Mouse (Mus musculus): ENCODE data around the gene Spp1. TPM values are rescaled to one million over a fixed set of nuclear protein-coding genes. Genes with fewer than 3 reads are reported as not detected.
"Not testable (repeated sequence)": the region's sequence is repeated elsewhere in the genome, so short reads cannot be mapped to it uniquely, and the experiment has no call there.

Gene Spp1
- polyA plus RNA-seq, 1 experiment = 0.89 TPM

GRCm38 (mm10) chr5:104425949-104426348 lies 9.0 kb upstream of the Spp1 start:
- Histone ChIP-seq H3K36me3 (ENCODE audit: control insufficient read depth, insufficient read depth, low read length) (no peaks in the 10 kb centered on the region), H3K4me3 (ENCODE audit: control insufficient read depth, low read depth, low read length) (no peak overlapping the region), H3K27ac (ENCODE audit: control insufficient read depth, insufficient read depth, low read depth, low read length) (no peak overlapping the region), H3K27me3 (ENCODE audit: control insufficient read depth, insufficient read depth, low read length) (no peaks in the 10 kb centered on the region), H3K4me1 (ENCODE audit: control insufficient read depth, insufficient read depth, low read length) (peaks cover 2% of the 10 kb centered on the region; the same call in 1 of the 2 replicates)
- TF ChIP-seq CTCF (IDR thresholded peaks at IDR 0.05; ENCODE audit: control insufficient read depth, insufficient read depth, insufficient replicate concordance, low read depth, low read length) (no peak), POLR2A (IDR thresholded peaks at IDR 0.05; ENCODE audit: control insufficient read depth, low read depth, low read length) (no peak)

DNA sequence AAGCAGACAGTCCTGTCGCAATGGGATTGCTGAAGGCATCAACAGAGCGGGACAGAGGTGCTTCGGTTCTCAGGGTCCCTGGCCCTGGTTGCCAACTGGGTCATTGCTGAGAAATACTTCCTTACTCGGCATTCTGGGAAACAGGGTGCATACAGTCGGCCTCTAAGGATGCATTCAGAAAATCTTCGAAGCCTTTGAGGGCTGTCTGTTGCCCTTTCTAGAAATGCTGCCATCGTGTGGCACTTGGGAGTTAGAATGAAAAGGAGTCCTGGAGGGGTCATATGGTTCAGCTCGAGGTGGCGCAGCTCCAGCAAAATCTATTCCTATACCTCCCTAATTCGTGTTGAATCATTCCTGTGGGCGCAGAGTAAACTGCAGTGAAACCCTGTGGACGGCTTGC lies 2.0 kb upstream of the Spp1 start:
- TF ChIP-seq CTCF (IDR thresholded peaks at IDR 0.05; ENCODE audit: control insufficient read depth, insufficient read depth, insufficient replicate concordance, low read depth, low read length) (no peak), POLR2A (IDR thresholded peaks at IDR 0.05; ENCODE audit: control insufficient read depth, low read depth, low read length) (no peak)
- no peaks in the 10 kb centered on the region for H3K36me3 ChIP-seq (ENCODE audit: control insufficient read depth, insufficient read depth, low read length)
- H3K27me3 ChIP-seq (ENCODE audit: control insufficient read depth, insufficient read depth, low read length) = no peaks in the 10 kb centered on the region
- H3K27ac ChIP-seq (ENCODE audit: control insufficient read depth, insufficient read depth, low read depth, low read length) = no peak overlapping the region
- H3K4me1 ChIP-seq (ENCODE audit: control insufficient read depth, insufficient read depth, low read length) = no peaks in the 10 kb centered on the region; the same call in 1 of the 2 replicates
- no peak overlapping the region for H3K4me3 ChIP-seq (ENCODE audit: control insufficient read depth, low read depth, low read length)

DNA sequence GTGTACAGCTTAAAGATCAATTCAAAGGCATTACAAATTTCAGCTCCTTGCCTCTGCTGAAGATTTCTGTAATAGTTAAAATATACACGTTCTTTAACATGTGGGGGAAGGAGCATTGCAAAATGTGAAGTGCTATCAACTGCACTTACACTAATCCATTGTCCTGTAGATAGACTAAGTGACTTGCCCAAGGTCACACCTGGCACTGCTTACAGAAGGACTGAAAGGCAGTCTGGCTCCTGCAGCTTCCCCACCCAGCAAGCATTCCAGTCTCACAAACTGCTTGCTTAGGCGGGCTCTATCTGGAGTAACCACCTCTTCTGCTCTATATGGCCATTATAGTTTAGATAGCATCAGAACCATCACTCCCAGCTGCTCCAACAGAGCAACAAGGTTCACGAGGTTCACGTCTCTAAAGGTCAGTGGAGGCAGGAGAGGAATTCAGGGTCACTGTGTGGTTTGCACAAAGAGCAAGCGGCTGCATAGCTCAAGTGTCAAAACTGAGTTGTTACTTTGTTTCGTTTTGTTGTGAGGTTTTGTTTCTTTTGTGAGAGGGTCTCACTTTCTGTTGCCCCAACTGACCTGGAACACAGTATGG lies 851 bp upstream of the Spp1 start:
- H3K36me3 ChIP-seq (ENCODE audit: control insufficient read depth, insufficient read depth, low read length) = no peaks in the 10 kb centered on the region
- no peaks in the 10 kb centered on the region for H3K27me3 ChIP-seq (ENCODE audit: control insufficient read depth, insufficient read depth, low read length)
- no peak overlapping the region for H3K4me3 ChIP-seq (ENCODE audit: control insufficient read depth, low read depth, low read length)
- no peak overlapping the region for H3K27ac ChIP-seq (ENCODE audit: control insufficient read depth, insufficient read depth, low read depth, low read length)
- H3K4me1 ChIP-seq (ENCODE audit: control insufficient read depth, insufficient read depth, low read length) = no peaks in the 10 kb centered on the region; the same call in 1 of the 2 replicates
- TF ChIP-seq POLR2A (IDR thresholded peaks at IDR 0.05; ENCODE audit: control insufficient read depth, low read depth, low read length) (no peak), CTCF (IDR thresholded peaks at IDR 0.05; ENCODE audit: control insufficient read depth, insufficient read depth, insufficient replicate concordance, low read depth, low read length) (no peak)

- no peak overlapping the region for H3K4me3 ChIP-seq (ENCODE audit: control insufficient read depth, low read depth, low read length)
- no peak overlapping the region for H3K27ac ChIP-seq (ENCODE audit: control insufficient read depth, insufficient read depth, low read depth, low read length)
- no peak for TF ChIP-seq POLR2A (IDR thresholded peaks at IDR 0.05; ENCODE audit: control insufficient read depth, low read depth, low read length)
- no peak for TF ChIP-seq CTCF (IDR thresholded peaks at IDR 0.05; ENCODE audit: control insufficient read depth, insufficient read depth, insufficient replicate concordance, low read depth, low read length)
- no peaks in the 10 kb centered on the region; the same call in 1 of the 2 replicates for H3K4me1 ChIP-seq (ENCODE audit: control insufficient read depth, insufficient read depth, low read length)
- H3K36me3 ChIP-seq (ENCODE audit: control insufficient read depth, insufficient read depth, low read length) = no peaks in the 10 kb centered on the region
- no peaks in the 10 kb centered on the region for H3K27me3 ChIP-seq (ENCODE audit: control insufficient read depth, insufficient read depth, low read length)
These were observed 1.6 kb downstream of the Spp1 start for GRCm38 (mm10) chr5:104436406-104437076.

DNA sequence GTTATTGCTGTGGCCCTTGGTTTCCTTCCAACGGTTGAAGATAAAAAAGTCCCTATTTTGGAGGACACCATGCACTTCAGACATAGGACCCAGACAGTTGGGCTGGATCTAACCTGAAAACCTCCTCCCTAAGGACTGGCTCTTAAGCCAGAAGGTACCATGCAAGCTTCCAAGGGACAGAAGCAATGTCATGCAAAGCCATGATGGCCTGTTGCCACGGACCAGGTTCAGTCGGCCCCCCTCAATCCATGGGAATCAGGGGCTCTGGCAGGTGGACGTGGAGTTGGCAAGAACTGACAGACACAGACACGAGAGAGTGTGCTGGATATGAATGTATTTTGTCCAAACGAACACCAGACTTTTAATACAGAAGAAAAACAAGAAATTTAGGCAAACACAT lies 7.5 kb downstream of the Spp1 start:
- TF ChIP-seq POLR2A (IDR thresholded peaks at IDR 0.05; ENCODE audit: control insufficient read depth, low read depth, low read length) (no peak), CTCF (IDR thresholded peaks at IDR 0.05; ENCODE audit: control insufficient read depth, insufficient read depth, insufficient replicate concordance, low read depth, low read length) (no peak)
- Histone ChIP-seq H3K27me3 (ENCODE audit: control insufficient read depth, insufficient read depth, low read length) (no peaks in the 10 kb centered on the region), H3K27ac (ENCODE audit: control insufficient read depth, insufficient read depth, low read depth, low read length) (no peak overlapping the region), H3K4me3 (ENCODE audit: control insufficient read depth, low read depth, low read length) (no peak overlapping the region), H3K4me1 (ENCODE audit: control insufficient read depth, insufficient read depth, low read length) (no peaks in the 10 kb centered on the region), H3K36me3 (ENCODE audit: control insufficient read depth, insufficient read depth, low read length) (no peaks in the 10 kb centered on the region)

DNA sequence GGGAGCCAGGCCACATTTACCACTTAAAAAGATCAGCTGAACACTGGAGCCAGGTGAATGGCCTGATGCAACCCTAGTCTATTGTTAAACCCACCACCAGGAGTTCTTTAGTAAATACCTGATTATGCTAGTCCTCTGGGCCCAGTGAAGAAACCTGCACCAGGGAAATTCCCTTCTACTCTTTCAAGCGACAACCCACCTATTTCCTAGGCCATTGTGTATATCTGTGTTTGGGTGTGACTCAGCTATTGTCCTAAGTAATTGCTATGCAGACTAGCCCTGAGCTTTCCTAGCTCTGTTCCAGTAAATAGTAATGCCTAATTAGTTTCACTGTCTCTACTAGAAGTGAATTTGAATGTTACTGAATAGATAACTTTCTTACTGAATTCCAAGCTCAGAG lies 7.9 kb downstream of the Spp1 start:
- Histone ChIP-seq H3K27ac (ENCODE audit: control insufficient read depth, insufficient read depth, low read depth, low read length) (no peak overlapping the region), H3K27me3 (ENCODE audit: control insufficient read depth, insufficient read depth, low read length) (no peaks in the 10 kb centered on the region), H3K36me3 (ENCODE audit: control insufficient read depth, insufficient read depth, low read length) (no peaks in the 10 kb centered on the region), H3K4me3 (ENCODE audit: control insufficient read depth, low read depth, low read length) (no peak overlapping the region), H3K4me1 (ENCODE audit: control insufficient read depth, insufficient read depth, low read length) (no peaks in the 10 kb centered on the region)
- TF ChIP-seq POLR2A (IDR thresholded peaks at IDR 0.05; ENCODE audit: control insufficient read depth, low read depth, low read length) = no peak
- TF ChIP-seq CTCF (IDR thresholded peaks at IDR 0.05; ENCODE audit: control insufficient read depth, insufficient read depth, insufficient replicate concordance, low read depth, low read length) = no peak

DNA sequence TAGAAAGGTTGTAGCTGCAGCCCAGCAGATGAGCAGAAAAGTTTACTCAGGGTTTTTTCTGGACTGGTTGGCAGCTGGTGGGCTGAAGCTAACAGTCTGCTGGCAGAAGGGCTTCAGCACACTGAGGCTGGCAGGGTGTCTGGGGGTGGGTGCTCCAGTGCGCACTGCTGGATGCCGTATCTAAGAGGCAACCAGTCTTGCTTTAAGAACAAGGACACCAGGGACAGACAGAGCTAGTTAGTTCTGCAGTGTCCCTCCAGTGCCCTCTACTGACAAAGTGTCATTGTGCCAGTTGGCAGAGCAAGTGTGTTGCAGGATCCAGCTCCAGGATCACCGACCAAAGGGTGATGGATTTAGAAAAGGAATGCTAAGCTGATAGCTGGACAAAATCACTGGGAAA lies 11.2 kb downstream of the Spp1 start:
- TF ChIP-seq POLR2A (IDR thresholded peaks at IDR 0.05; ENCODE audit: control insufficient read depth, low read depth, low read length) (no peak), CTCF (IDR thresholded peaks at IDR 0.05; ENCODE audit: control insufficient read depth, insufficient read depth, insufficient replicate concordance, low read depth, low read length) (peak; percentile 57; the same call in 1 of the 2 replicates)
- Histone ChIP-seq H3K27ac (ENCODE audit: control insufficient read depth, insufficient read depth, low read depth, low read length) (no peak overlapping the region), H3K27me3 (ENCODE audit: control insufficient read depth, insufficient read depth, low read length) (no peaks in the 10 kb centered on the region), H3K4me3 (ENCODE audit: control insufficient read depth, low read depth, low read length) (no peak overlapping the region), H3K36me3 (ENCODE audit: control insufficient read depth, insufficient read depth, low read length) (no peaks in the 10 kb centered on the region), H3K4me1 (ENCODE audit: control insufficient read depth, insufficient read depth, low read length) (no peaks in the 10 kb centered on the region)

- H3K27me3 ChIP-seq (ENCODE audit: control insufficient read depth, insufficient read depth, low read length); H3K4me1 ChIP-seq (ENCODE audit: control insufficient read depth, insufficient read depth, low read length); H3K36me3 ChIP-seq (ENCODE audit: control insufficient read depth, insufficient read depth, low read length); H3K27ac ChIP-seq (ENCODE audit: control insufficient read depth, insufficient read depth, low read depth, low read length); H3K4me3 ChIP-seq (ENCODE audit: control insufficient read depth, low read depth, low read length): not testable (repeated sequence)
These were observed 13.4 kb downstream of the Spp1 start for GRCm38 (mm10) chr5:104448346-104448745.
